Mouse (Mus musculus) gonadal fat pad, adult 2 months (tissue): ENCODE data around the gene Ric1. TPM values are rescaled to one million over a fixed set of nuclear protein-coding genes. Genes with fewer than 3 reads are reported as not detected.
A peak's percentile ranks its signal among the peaks of the same experiment; 100 is the strongest.
"Not testable (repeated sequence)": the region's sequence is repeated elsewhere in the genome, so short reads cannot be mapped to it uniquely, and the experiment has no call there.

Source experiments
- DNase-seq: peaks from one replicate; pipeline ENCODE4 v3.0.0-alpha.2; 2012; ENCODE audit warnings: low read depth
- polyA plus RNA-seq: library from polyadenylated mRNA; depleted of rRNA; stranded (reverse); fragments of >200 nt; gene quantifications from 2 replicates; pipeline ENCODE4 v1.2.3, GENCODE M21; 2012

Gene Ric1
- polyA plus RNA-seq, 1 experiment: 17.6 TPM

DNA sequence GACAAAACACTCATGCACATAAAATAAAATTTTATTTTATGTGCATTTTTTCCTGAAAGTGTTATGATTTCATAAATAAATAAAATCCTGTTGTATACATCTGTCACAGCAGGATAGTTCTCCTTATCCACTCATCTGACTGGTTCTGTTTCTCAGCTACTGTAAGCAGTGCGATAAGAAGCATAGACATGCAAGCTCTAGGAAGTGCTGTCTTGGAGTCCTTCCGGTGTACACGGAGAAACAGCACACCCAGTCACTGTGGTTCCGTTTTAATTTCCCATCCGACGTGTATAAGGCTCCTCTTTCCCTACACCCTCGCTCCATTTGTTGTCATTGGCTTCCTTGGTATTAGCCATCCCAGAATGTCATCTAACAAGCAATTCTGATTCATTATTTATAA, 24.2 kb upstream of the Ric1 start:
- DNase-seq: no peak

DNA sequence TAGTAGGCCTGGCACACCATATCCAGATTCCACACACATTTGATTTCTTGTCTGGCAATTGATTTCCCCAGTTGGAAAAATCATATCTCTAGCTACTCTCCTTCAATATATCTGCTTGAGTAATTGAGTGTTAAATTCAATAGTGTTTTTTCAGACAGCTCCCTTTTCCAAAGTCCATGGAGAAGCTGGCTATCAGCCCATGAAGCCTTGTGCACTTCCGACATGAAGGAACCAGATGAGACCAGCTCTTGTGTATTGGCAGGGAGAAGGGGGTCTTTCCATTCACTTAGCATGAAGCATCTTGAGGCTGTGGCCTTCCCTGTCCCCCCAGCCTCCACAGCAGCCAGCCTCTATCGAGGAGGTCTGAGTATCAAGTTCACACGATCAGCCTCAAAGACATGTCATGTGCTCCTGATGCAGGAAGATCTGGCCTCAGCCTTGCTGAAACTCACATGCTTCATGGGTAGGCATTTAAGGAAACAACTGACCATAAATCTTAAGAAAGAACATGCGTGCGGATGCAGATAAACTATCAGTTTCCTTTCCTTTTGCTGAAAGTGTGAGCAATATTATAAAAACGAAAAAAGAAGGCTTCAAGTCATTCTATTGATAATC, 23.1 kb upstream of the Ric1 start:
- no peak for DNase-seq

DNA sequence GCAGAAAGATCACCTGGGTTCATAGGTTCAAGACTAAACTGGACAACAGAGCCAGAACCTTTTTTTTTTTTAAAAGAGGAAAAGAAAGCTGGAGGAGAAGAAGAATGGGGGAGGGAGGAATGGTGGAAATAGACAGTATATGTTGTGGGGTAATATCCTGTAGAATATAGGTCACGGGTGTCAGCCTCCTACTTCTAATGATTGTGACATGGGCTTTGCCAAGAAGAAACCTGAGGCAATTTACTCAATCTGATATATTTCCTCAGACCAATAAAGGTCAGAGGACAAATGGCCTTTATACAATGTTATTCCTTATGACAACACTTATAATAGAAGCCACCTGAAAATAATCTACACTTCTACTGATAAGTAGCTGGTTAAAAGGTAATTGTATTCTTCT, 21.7 kb upstream of the Ric1 start:
- peak; percentile 49 for DNase-seq

DNA sequence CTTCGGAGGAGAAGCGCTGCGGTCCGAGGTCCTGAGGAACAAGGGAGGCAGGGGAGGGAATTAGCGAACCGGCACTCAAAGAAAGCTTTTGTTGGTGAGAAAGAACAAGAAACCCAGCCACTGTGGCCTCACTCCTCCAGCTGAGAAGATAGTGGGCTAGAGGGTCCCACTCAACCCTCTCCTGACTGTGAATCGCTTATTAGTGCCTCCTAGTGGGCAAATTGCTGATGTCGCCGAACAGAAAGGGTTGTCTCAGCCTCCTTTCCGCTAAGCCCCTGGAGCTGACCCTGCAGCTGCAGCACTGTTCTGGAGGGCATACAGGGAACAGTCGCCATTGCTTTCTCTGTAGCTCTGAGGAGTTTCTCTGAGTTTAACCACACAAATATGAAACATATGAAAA, 21.0 kb upstream of the Ric1 start:
- DNase-seq: no peak

DNA sequence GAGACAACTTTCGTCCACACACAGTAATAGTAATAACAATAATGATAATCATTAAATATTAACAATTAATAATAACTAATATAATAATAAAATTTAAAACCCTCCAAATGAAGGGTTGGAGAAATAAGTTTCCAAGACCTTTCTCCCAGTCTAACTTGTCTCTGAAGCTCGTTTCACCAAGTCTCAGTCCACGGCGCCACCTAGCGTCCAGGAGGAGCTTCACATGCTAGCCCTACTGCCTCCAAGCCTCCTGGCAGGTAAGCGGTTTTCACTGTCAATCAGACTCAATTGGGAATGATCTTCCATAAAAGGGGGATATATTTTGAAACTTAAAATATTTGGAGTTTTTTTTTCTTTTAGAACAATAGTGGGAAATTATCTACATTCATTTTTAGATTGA, 20.6 kb upstream of the Ric1 start:
- no peak for DNase-seq

DNA sequence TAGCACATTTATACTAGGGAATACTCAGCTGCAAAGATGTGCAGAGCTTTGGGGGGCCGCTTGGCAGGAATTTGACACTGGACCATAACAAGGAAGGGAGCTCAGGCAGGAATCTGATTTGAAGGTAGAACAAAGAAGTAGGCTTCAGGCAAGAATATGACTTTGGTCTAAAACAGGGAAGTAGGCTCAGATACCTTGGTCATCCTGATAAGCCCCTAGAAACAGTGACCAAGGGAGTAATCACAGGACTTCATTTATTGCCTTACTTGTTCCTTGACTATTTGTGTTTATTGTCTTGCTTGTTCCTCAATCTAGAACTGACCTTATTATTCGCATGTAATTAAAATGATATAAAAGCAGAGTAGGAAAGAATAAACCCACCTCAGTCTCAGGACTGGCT, 18.0 kb upstream of the Ric1 start:
- no peak for DNase-seq

DNA sequence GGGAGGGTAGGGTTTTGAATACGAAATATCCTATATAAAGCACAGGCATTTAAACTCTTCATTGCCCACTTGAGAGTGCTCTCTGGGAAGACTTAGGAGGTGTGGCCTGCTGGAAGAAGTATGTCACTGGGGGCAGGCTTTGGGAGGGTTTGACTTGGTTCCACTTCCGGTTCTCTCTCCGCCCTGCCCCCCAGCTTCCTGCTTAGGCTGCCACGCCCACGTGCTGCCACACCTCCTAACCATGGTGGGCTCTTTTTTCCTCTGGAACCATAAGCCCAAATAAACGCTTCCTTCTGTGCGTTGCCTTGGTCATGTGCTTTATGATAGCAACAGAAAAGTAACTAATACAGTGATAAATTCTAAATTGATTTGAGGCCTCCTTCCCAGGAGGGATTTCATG, 16.5 kb upstream of the Ric1 start:
- no peak for DNase-seq

DNA sequence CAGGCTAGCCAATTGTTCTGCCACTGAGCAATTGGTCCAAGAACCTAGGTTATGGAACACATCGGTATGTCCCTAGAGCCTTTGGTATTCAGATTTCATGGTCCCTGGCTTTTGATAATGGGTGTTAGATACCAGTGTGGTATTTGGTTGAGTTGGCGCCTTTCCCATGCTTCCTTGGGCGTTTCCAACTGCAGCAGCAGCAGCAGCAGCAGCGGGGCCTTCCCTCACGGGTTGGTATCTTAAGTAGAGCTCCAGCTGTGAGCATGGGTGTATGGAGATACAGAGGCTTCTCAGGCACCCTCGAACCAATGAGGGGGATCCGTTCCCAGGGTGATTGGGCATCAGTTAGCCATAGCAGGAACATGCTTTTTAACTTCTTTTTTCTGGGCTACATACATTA, 13.9 kb upstream of the Ric1 start:
- DNase-seq: no peak

DNA sequence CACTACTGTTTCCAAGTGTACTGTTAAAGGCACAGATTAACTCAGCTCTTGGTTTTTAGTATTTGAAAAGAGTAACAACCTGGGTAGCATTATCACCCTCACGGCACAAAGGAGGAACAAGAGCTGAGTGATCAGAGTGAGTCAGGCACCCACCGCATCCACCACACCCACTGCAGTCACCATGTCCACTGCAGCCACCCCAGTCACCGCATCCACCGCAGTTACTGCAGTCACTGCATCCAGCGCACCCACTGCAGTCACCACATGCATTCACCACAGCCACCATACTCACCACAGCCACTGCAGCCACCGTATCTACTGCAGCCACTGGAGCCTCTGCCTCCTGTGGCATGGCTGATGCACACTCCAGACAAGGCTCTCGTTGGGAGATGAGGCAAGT, 12.2 kb upstream of the Ric1 start:
- no peak for DNase-seq

DNA sequence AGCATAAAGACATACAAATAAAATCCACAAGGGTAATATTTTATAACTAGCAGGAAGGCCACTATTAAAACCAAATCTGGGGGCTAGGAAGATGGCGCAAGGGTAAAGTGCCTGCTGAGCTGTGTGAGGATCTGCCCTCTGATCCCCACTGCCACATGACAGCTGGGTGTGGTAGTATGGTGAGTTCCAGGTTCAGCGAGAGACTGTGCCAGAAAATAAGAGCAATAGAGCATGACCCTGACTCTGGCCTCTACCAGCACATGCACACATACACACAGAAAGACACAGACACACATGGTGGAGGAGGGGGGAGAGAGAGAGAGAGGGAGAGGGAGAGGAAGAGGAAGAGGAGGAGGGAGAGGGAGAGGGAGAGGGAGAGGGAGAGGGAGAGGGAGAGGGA, 10.3 kb upstream of the Ric1 start:
- DNase-seq: no peak

DNA sequence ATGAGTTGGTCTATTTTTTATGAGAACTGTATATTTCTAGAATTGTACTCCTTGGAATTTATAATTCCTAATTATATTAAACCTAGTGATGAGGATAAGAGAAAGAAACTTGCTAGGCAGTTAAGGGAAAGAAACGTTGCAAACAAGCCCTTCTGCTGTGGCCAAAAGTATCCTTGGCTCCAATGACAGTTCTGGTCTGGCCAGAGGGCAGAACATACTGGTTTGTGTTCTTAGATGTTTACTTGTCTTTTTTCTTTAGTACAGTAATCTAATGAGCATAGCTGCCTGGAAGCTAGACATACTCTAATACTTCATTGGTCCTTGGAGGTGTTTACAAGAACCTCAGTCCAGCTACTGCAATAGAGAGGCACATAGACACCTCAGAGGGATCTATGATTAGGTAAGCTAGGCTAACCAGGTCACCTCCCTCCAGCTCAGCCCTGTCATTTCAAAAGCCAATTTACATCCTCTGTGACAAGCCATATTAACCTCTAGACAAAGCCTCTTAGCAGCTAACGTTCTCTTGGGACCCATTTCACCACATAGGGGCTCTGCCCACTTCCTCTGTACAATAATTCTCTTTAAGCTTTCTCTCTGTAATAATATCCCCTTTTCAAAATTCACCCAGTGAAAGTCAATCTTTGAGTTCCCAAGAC, 8.8 kb upstream of the Ric1 start:
- peak; percentile 75 for DNase-seq

DNA sequence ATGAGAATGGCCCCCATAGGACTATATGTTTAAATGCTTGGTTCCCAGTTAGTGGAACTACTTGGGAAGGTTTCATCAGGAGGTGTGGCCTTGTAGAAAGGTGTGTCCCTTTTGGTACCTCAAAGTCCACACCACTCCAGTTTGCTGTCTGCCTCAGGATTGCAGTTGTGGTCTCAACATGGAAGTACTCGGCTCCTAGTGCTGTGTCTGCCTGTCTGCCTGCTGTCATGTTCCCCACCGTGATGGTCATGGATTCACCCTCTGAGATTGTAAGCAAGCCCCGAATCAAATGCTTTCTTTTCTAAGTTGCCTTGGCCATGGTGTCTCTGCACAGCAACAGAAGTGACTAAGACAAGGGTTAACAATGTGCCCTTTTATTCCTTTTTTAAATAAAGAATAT, 8.0 kb upstream of the Ric1 start:
- no peak for DNase-seq

DNA sequence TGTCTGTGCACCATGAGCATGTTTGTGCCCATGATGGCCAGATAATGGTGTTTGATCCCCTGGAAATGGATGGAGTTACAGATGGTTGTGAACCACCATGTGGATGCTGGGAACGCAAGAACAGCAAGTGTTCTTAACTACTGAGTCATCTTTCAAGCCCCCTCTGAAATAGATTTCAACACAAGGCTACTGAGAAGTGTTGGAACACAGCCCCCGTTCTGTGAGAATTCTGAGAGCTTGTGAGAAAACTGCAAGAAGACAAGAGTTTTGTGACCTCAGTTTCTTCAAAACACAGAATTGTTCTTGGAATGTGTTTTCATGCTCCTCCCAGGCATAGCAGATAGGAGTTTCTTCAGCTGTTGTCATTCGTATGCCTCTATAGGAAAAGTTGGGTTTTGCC, 6.7 kb upstream of the Ric1 start:
- no peak for DNase-seq

DNA sequence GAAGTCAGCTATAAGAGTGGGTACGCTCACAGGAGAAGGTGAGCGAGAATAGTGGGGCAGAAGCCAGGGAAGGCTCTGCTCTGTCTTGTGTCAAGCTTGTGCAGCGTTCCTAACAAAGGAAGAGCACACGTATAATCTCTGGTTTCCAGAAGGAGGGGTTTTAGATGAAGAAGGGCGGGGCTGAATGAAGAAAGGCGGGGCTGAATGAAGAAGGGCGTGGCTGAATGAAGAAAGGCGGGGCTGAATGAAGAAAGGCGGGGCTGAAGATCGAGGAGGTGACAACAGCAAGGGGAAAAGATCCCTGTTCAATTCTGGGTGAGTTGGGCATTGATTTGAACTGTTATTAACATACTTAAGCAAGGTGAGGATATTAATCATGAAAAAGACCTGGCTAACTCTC, 6.1 kb upstream of the Ric1 start:
- no peak for DNase-seq

DNA sequence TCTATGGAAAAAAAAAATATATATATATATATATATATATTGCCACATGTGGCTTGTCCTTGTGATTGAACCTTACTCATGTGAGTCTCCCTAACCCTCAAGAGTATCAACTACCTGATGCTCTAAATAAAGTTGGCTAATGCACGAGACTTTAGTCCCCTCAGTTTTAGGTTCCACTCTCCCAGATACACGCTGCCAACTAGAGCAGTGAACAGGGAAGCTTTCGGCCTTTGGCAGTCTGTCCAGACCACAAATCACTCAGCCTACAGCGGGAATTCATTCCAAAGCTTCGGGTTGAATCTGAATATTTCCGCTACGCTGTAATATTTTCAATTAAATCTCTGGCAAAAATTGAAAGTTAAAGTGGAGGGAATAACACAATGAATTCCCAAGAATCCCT, 3.7 kb upstream of the Ric1 start:
- no peak for DNase-seq

DNA sequence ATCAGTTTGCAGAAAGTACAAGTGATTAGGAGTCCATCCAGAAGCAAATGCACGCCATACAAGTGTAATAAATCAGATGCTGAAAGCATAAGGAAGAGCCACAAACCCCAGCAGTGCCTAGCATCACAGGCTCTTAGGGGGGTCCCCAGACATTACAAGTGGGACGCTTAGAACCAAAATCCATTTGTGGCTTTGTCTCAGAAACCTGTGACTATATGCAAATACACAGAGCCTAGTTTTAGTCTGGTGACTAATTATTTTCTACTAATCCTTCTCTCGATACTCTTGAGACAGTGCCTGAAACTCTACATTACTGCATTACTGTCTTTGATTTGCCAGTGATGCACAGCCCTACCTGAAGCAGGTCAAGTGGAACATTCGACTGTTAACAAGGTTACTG, 3.2 kb upstream of the Ric1 start:
- no peak for DNase-seq

DNA sequence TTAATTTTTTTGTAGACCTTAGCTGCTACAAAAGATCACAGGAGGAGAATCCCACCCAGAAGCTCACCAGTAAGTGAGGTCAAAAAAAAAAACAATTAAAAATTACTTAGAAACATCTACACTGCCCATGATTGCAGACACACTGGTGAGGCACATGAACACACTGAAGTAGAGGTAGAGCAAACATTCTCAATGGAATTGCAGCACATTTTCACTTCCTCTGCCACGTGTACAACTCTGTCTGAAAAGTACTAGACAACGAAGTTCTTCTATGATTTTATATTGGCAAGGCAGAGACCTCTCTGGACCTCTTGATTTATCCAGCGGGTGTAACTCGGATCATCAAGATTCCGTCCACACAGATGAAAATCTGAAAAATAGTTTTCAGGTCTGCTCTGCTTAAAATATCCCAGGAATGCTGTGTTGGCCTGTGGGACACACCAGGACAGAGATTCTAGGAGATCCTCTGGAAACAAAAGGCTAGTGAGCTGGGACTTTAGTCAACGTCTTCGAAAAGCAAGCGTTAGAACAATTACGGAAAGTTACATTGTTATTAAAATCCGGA, 1.0 kb upstream of the Ric1 start:
- DNase-seq: no peak

DNA sequence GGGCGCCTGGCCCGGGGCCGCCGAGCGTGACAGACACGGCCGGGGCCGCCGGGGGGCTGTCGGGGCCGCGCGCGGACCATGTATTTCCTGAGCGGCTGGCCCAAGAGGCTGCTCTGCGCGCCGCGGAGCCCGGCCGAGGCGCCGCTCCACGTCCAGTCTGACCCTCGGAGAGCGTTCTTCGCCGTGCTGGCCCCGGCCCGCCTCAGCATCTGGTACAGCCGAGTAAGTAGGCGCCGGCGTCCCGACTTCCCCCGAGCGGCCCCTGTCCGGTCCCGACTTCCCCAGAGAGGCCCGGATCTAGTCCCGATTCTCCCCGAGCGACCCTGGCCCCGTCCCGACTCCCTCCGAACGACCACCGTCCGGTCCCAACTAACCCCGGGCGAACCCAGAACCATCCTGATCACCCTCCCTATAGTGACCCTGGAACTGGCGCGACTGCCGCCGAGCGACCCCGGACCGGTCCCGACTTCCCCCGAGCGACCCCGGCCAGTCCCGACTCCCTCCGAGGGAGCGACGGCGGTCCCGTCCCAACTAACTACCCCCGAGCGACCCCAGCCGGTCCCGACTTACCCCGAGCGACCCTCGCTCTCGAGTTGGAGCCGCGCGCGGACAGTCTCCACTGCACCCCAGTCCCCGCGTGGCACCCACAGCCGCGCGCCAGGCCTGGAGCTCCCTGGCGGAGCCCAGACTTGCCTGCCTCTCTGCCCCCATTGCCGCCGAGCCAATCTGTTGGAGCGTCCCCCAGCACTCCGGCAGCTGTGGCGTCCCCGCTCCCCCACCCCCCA, 555 bp downstream of the Ric1 start:
- DNase-seq: no peak

DNA sequence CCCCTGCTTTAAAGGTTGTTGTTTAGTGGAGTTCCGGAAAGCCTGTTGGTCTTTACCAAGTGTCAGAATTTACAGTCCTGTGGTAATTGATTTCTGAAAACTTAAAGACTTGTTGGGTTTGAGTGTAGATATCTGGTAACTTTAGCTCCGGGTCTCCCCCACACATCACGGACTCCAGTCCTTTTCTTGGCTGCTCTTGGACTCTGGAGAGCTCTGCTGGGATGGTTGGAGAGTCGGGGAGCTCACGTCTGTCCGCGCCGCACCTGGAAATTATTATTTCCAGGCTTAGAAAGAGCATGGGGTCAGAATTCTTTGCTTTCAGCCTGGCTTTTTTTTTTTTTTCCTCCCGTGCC, 1.1 kb downstream of the Ric1 start:
- no peak for DNase-seq

DNA sequence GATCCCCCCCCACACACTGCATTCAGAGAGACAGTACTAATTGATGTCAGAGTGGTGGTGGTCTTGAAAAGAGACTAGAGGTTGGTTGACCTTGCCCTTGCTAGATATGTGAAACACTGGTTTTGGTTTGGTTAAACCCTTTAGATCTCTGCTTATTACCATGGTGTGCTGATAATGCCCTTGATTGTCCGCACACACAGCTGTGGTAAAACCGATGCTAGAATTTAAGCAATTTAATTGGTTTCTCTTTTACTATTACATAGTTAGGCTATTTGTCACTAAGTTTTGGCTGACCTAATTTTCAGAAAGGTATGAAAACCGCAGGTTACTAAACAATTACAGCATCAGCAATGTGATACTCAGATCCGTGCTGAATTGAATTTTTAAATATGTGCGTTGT, 1.6 kb downstream of the Ric1 start:
- no peak for DNase-seq

DNA sequence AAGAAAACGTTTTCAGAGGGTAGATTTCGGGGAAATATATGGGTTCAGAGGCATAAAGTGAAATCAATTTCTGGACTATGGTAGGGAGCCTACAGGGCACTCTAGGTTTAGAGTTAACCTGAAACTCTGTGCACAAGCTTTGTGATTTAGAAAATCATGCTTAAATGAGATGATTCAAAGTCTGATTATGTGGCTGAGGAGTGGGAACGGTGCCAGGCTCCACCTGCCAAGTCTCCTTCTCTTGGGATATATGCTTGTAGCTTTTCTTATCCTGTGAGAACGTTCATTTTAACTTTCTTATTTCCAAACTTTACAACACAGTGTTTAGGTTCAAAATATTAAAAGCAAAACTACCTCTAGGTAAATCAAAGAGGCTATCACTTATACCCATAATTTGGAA, 2.5 kb downstream of the Ric1 start:
- DNase-seq: no peak

DNA sequence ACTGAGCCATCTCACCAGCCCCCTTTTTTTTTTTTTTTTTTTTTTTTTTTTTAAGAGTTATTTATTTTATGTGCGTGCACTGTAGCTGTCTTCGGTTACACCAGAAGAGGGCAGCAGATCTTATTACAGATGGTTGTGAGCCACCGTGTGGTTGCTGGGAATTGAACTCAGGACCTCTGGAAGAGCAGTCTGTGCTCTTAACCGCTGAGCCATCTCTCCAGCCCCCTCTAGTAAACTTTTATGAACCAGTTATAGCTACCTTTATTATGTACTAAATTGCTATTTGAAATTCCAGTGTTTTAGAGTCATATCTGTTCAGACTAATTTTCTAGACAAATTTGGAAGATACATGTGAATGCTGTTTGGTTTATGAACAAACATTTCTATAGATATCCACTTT, 3.5 kb downstream of the Ric1 start:
- DNase-seq: not testable (repeated sequence)

DNA sequence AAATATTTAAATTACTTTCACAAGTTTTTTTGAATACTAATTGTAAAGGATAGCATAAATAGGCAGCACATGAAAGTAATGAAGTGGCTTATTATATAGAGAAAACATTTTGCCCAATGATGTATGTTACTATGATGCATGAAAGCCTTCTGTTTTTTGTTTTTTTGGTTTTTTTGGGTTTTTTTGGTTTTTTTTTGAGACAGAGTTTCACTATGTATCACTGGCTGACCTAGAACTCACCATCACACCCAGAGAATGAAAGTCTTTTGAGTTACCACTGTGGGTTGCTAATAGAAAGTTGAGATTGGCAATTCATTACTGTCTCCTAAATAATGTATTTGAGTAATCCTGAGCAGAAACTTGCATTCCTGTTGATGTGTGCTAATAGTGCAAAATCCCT, 4.8 kb downstream of the Ric1 start:
- no peak for DNase-seq
